Mouse (Mus musculus) small intestine, adult 2 months (tissue): ENCODE results near the gene Gtf2i.

Source experiments
- CTCF ChIP-seq: fragments of 200-500 bp; IDR thresholded peaks from 2 replicates; pipeline ENCODE4 v1.5.1; 2012; ENCODE audit warnings: low read depth, mild to moderate bottlenecking, control low read depth, inconsistent platforms, low read length, moderate library complexity, mixed read lengths; ENCODE audit not compliant: insufficient replicate concordance, insufficient read length; ENCODE audit errors: extremely low read depth
- POLR2A ChIP-seq: fragments of 200-500 bp; IDR thresholded peaks from 2 replicates; pipeline ENCODE4 v1.6.1; 2012; ENCODE audit warnings: low read depth, mild to moderate bottlenecking, control low read depth, inconsistent platforms, low read length, moderate library complexity

- TF ChIP-seq CTCF (no peak), POLR2A (no peak)
These were observed 24.5 kb downstream of the Gtf2i start for GRCm38 (mm10) chr5:134289935-134290560.
